Mouse (Mus musculus) ES-CJ7 (cell line): ENCODE results near the gene Pnliprp1.

ENCODE experiments used
- DNase-seq: peaks from one replicate; pipeline ENCODE4 v3.0.0; 2011; ENCODE audit warnings: low read depth, low spot score

Gene Pnliprp1

GRCm38 (mm10) chr19:58728445-58729031 is at the start of gene Pnliprp1:
Pnliprp1 (plus strand) TSS chr19:58728887.
- DNase-seq, result no peak

GRCm38 (mm10) chr19:58688933-58689332 is 39.8 kb upstream of the Pnliprp1 start:
- no peak for DNase-seq

DNA sequence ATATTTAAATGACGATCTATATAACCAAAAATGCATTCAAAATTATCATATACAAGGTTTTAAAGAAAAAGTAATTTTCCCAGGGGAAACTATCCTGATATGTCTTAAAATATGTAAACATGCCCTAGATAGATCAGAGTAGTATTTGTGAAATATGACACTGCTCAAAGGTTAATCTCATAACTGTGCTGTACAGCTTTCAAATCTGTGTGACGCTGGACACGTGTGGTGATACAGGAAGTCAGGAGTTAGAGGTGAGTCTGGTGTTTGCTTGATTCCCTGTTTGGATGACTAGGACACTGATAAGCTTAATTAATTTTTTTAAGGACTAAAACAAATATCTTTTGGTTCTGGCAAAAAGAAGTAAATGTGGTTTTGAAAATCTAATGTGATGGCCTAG is 33.4 kb upstream of the Pnliprp1 start:
- DNase-seq, result no peak

- no peak for DNase-seq
Measured at GRCm38 (mm10) chr19:58696235-58696634, 32.5 kb upstream of the Pnliprp1 start.

DNA sequence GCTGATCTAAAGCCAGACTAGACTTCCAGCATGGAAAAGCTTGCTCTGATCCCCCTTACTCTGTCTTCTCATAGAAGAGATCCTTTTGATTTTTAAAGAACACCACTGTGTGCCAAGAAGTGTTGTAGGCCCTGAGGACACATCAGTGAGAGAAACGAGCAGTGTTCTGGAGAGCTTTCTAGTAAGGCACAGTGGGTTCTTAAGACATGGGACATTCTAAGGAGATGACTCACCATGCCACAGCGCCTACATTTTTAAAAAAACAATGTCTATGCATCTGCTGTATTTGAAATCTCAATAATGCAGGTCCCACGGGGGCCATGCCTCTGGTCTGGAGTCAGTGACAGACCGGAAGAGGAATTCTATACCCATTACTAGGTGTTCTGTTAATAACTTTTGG is 24.1 kb upstream of the Pnliprp1 start:
- no peak for DNase-seq

DNA sequence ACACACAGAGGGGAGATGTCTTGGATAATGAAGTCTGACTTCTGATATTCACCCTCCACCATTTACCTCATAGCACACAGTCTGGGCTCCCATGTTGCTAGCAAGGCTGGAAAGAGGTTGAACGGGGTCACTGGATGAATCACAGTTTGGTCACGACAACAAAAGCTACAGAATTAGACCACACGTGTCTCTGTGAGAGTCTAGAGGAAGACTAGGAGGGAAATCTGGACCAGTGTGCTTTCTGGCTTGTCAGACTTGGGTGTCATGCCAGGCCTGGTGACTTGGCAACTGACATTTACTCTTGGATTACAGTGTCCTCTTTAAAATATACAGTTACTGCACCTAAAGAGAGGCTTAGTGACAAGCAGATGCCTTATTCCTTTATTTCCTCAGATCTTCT is 20.1 kb upstream of the Pnliprp1 start:
- DNase-seq, result no peak

DNA sequence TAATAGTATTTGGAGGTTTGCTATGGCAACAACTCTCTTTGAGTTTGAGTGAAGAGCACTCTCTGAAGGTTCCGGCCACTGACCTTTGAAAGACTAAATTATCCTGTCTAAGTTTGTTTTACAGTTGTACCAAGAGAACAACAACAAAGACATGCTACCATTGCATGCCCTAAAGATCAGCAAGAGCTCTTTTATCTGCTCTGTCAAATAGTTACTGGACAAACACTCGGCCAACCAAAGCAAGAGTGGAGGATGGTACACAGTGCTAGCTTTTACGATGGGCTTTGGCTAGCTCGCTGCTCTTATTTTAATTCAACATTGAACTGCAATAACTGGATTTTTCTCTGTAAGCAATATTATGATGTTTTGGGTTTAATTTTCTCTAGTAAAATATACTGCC is 10.8 kb upstream of the Pnliprp1 start:
- no peak for DNase-seq

DNA sequence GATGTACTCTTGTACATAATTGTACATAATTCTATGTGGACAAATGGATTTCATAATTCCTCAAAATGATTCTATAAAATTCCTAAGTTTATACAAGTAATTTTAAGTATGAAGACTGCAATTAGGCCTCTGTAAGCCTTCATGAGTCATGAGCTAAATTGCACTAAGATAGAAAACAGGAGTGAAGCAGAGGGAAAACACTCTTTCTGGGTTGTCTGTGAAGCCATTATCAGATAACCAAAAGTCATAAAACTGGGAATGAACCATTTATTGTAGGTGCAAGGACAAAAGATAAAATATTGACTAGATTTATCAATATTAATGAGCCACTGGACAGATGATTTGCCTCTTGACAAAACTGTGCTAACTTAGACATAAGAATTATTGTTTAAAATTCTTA is 8.2 kb upstream of the Pnliprp1 start:
- DNase-seq, result no peak

- no peak for DNase-seq
Measured at GRCm38 (mm10) chr19:58726551-58726950, 2.1 kb upstream of the Pnliprp1 start.

GRCm38 (mm10) chr19:58727756-58728155 is 931 bp upstream of the Pnliprp1 start:
- no peak for DNase-seq

DNA sequence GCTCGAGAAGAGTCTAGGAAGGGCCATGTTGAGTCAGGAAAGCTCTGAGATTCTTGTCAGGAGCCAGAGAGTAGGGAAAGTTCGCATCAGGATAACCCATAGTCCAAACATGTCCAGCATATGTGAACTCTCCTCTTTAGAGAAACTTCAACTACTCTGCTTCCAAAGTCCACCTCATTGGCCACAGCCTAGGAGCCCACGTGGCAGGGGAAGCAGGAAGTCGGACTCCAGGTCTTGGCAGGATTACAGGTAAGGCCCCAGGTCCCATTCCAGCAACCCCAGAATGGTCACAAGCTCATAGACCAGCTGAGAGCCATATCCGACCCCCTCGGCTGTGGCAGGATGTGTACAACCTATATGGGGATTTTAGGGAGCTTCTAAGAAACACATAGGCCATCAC is 4.5 kb downstream of the Pnliprp1 start:
- no peak for DNase-seq

DNA sequence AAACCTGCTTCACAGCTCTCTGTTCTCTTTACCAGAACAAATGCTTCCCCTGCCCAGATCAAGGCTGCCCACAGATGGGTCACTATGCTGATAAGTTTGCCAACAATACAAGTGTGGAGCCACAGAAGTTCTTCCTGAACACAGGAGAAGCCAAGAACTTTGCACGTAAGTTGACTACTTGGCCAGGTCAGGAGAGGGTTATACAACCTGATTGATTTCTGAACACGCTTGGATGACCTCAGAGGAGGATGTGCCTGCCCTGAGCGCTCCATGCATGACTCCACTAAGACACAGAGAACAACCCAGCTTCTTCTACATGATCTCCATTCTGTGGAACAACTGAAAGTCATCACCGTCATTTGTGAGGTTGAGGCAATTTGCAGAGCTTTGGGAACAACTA is 9.4 kb downstream of the Pnliprp1 start:
- no peak for DNase-seq

GRCm38 (mm10) chr19:58741036-58741435 is 12.3 kb downstream of the Pnliprp1 start:
- no peak for DNase-seq

- DNase-seq, result no peak
Measured at GRCm38 (mm10) chr19:58742711-58743110, 14.0 kb downstream of the Pnliprp1 start.

GRCm38 (mm10) chr19:58743736-58744135 is 15.0 kb downstream of the Pnliprp1 start:
- no peak for DNase-seq

- no peak for DNase-seq
Measured at GRCm38 (mm10) chr19:58747498-58748000, 18.9 kb downstream of the Pnliprp1 start.

DNA sequence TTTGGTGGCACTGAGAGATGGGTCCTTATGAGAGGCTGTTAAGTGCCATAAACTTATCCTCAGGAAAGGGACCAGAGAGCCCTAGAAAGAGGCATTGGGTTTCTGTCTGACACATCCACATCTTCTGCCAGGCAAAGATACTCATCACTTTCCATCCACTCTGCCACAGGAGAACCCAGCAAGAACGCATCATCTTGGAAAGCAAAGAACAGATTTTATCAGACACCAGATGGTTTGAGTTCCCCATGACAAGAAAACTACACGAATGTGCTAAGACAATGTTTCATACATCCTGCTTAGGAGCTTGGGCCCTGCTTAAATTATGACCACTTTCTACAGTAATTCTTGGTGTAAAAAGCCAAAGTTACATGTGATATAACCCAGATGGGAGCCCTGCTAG is 22.1 kb downstream of the Pnliprp1 start:
- no peak for DNase-seq

GRCm38 (mm10) chr19:58751504-58751903 is 22.8 kb downstream of the Pnliprp1 start:
- no peak for DNase-seq

- DNase-seq, result no peak
Measured at GRCm38 (mm10) chr19:58758871-58759270, 30.2 kb downstream of the Pnliprp1 start.

- DNase-seq, result peak; percentile 21
Measured at GRCm38 (mm10) chr19:58759423-58759822, 30.7 kb downstream of the Pnliprp1 start, which contains the start of gene Pnliprp2. Pnliprp2 (plus strand) TSS chr19:58759719.

- peak; percentile 32 for DNase-seq
Measured at GRCm38 (mm10) chr19:58762316-58762715, 33.6 kb downstream of the Pnliprp1 start.

DNA sequence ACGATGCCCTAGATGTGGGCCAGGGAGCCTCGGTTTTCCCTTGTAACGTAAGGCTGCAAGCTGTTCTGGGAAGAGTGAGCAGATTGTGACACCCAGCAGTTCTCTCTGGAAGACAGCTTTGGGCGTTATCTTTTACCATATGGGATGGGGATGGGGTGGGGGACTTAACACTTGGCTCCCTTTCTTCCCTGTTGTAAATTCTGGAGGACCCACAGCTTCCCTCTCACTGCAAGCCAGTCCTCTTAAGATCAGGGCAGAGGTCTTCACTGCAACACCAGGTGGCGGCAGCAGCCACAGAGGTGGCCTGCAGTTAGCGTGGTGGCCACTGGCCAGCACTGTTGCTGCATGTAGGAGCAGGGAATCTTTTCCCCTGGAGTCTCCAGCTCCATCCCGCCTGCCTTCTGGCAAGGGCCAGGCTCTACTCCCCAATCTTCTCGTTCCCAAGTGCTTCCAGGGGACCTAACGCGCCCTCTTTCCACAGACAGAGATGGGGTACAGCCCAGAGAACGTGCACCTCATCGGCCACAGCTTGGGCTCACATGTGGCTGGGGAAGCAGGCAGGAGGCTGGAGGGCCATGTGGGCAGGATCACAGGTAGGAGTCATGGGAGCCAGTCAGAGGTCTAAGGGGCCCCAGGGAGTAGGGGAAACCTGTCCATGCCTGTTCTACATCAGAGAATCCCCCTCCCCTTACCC is 34.3 kb downstream of the Pnliprp1 start:
- DNase-seq, result peak; percentile 63

GRCm38 (mm10) chr19:58767329-58767728 is 38.6 kb downstream of the Pnliprp1 start:
- no peak for DNase-seq
